Mouse (Mus musculus) liver, adult 2 months (tissue): ENCODE data around the gene Tsks.

Source experiments
- CTCF ChIP-seq: fragments of 200-500 bp; IDR thresholded peaks from 2 replicates; pipeline ENCODE4 v1.5.1; 2011; ENCODE audit warnings: low read depth, low read length, control low read depth
- POLR2A ChIP-seq: fragments of 200-500 bp; IDR thresholded peaks from 2 replicates; pipeline ENCODE4 v1.6.1; 2011; ENCODE audit warnings: low read length, control low read depth; ENCODE audit not compliant: insufficient read depth; ENCODE audit errors: extremely low read depth

DNA sequence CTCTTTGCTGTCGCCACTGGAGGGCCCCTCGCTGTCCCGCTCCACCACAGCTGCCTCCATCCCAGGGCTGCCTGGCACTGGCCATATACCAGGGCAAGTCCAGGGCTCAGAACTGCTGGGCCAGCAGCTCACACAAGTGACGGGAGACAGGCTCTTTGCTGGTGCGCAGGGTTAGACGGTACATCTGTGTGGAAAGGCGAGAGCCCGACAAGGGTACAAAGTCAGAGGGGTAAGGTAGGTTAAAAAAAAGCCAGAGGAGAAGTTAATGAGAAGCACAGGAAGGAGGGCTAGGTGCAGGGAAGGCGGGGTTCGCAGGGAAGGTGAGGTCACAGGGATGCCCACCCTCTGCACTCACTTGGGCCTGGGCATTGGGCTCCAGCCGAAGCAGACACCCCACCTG, 42.4 kb upstream of the Tsks start:
- TF ChIP-seq CTCF (no peak), POLR2A (no peak)
